Mouse (Mus musculus) bone marrow, adult 2 months (tissue): ENCODE measurements around the gene Slain2.

Source experiments
- CTCF ChIP-seq: fragments of 200-500 bp; IDR thresholded peaks from 2 replicates; pipeline ENCODE4 v1.5.1; 2011; ENCODE audit warnings: low read length, control low read depth; ENCODE audit not compliant: control insufficient read depth, insufficient read depth
- POLR2A ChIP-seq: fragments of 200-500 bp; IDR thresholded peaks from 2 replicates; pipeline ENCODE4 v1.6.1; 2011; ENCODE audit warnings: low read depth, mild to moderate bottlenecking, control low read depth, low read length, borderline replicate concordance; ENCODE audit not compliant: control insufficient read depth

- TF ChIP-seq CTCF (no peak), POLR2A (no peak)
Observed at GRCm38 (mm10) chr5:73007582-73007959, 93.5 kb downstream of the Slain2 start.
